Mouse (Mus musculus) stomach, postnatal 0 days (tissue): ENCODE results near the gene Ralb. TPM values are rescaled to one million over a fixed set of nuclear protein-coding genes. Genes with fewer than 3 reads are reported as not detected.

Experiments used
- ATAC-seq: fragments of 200-750 bp; cut with Nextera tagmentation; 2 replicates; pipeline ENCODE4 v1.8.0; 2017; ENCODE audit not compliant: low FRiP score, low TSS enrichment
- DNase-seq: peaks from one replicate; pipeline ENCODE4 v3.0.0-alpha.2; 2016; ENCODE audit warnings: low spot score
- H3K27ac ChIP-seq: fragments of 300-500 bp; sonication (generic); replicated peaks from 2 replicates; pipeline ENCODE4 v1.5.1; 2014; ENCODE audit warnings: mild to moderate bottlenecking, control low read depth
- H3K27me3 ChIP-seq: fragments of 300-500 bp; sonication (generic); 2 replicates; pipeline ENCODE4 v1.6.1; 2014; ENCODE audit warnings: low read length; ENCODE audit not compliant: control insufficient read depth, insufficient read depth
- H3K36me3 ChIP-seq: fragments of 300-500 bp; sonication (generic); 2 replicates; pipeline ENCODE4 v1.6.1; 2014; ENCODE audit warnings: low read length, mixed read lengths; ENCODE audit not compliant: control insufficient read depth, insufficient read depth
- H3K4me1 ChIP-seq: fragments of 300-500 bp; sonication (generic); replicated peaks from 2 replicates; pipeline ENCODE4 v1.6.1; 2014; ENCODE audit warnings: antibody characterized with exemption; ENCODE audit not compliant: control insufficient read depth, insufficient read depth
- H3K4me2 ChIP-seq: fragments of 300-500 bp; sonication (generic); replicated peaks from 2 replicates; pipeline ENCODE4 v1.6.1; 2014; ENCODE audit warnings: low read depth, mild to moderate bottlenecking, control low read depth, moderate library complexity
- H3K4me3 ChIP-seq: fragments of 300-500 bp; sonication (generic); 2 replicates; pipeline ENCODE4 v1.5.1; 2014; ENCODE audit warnings: low read depth, low read length, control low read depth
- H3K9ac ChIP-seq: fragments of 300-500 bp; sonication (generic); 2 replicates; pipeline ENCODE4 v1.6.1; 2014; ENCODE audit warnings: mild to moderate bottlenecking, low read length, control low read depth, mixed read lengths
- H3K9me3 ChIP-seq: fragments of 300-500 bp; sonication (generic); 2 replicates; pipeline ENCODE4 v1.6.1; 2016; ENCODE audit warnings: low read length; ENCODE audit not compliant: control insufficient read depth
- CTCF ChIP-seq: IDR thresholded peaks from 2 replicates; pipeline ENCODE4 v1.5.1; 2016; ENCODE audit warnings: antibody characterized with exemption, low read depth, mild to moderate bottlenecking, moderate library complexity
- EP300 ChIP-seq: optimal IDR thresholded peaks from 2 replicates; pipeline ENCODE3; 2016; ENCODE audit warnings: antibody characterized with exemption
- WGBS: fragments of 180-500 bp; shearing (Covaris S2); extraction: QIAGEN DNeasy Blood & Tissue Kit; methylation state at CpG from one replicate; pipeline ENCODE4 v1.1.7; 2014; 5-methylcytosine and 5-hydroxymethylcytosine counted together
- polyA plus RNA-seq: library from polyadenylated mRNA; unstranded; fragments of >200 nt; fragmentation: Nextera tagmentation; extraction: Ambion mirVana; gene quantifications from 2 replicates; pipeline ENCODE4 v1.2.1, GENCODE M21; 2015

Ralb gene
- polyA plus RNA-seq, 1 experiment from 2014 or later: 102 TPM

GRCm38 (mm10) chr1:119494712-119495395, 9.7 kb downstream of the Ralb start:
- Histone ChIP-seq H3K4me3 (no peak overlapping the region), H3K27ac (no peak overlapping the region), H3K4me1 (peaks cover 8% of the 10 kb centered on the region; the same call in 1 of the 2 replicates), H3K36me3 (no peaks in the 10 kb centered on the region; the same call in 1 of the 2 replicates), H3K4me2 (no peak overlapping the region), H3K27me3 (no peaks in the 10 kb centered on the region), H3K9ac (no peak overlapping the region), H3K9me3 (no peaks in the 10 kb centered on the region)
- no peak for TF ChIP-seq EP300
- no peak for TF ChIP-seq CTCF
- WGBS: 95% methylated on average over 9 of the region's 9 CpGs
- ATAC-seq: no peak
- no peak for DNase-seq

GRCm38 (mm10) chr1:119494024-119494711, 10.4 kb downstream of the Ralb start:
- H3K27me3 ChIP-seq: no peaks in the 10 kb centered on the region
- H3K9ac ChIP-seq: no peak overlapping the region
- H3K4me2 ChIP-seq: no peak overlapping the region
- no peak overlapping the region for H3K4me3 ChIP-seq
- no peak overlapping the region for H3K27ac ChIP-seq
- DNase-seq (no peak), ATAC-seq (no peak)
- H3K9me3 ChIP-seq: no peaks in the 10 kb centered on the region
- no peaks in the 10 kb centered on the region; the same call in 1 of the 2 replicates for H3K36me3 ChIP-seq
- 67% methylated on average over 2 of the region's 2 CpGs for WGBS
- no peak for TF ChIP-seq EP300
- TF ChIP-seq CTCF: peak; percentile 53
- peaks cover 8% of the 10 kb centered on the region; the same call in 1 of the 2 replicates for H3K4me1 ChIP-seq

GRCm38 (mm10) chr1:119492505-119492904, 12.1 kb downstream of the Ralb start:
- Histone ChIP-seq H3K4me1 (peaks cover 8% of the 10 kb centered on the region; the same call in 1 of the 2 replicates), H3K9me3 (no peaks in the 10 kb centered on the region), H3K27ac (peak overlapping the region; percentile 61; the same call in 1 of the 2 replicates), H3K4me2 (peak overlapping the region; percentile 41; the same call in 1 of the 2 replicates), H3K4me3 (no peak overlapping the region), H3K9ac (no peak overlapping the region), H3K27me3 (no peaks in the 10 kb centered on the region), H3K36me3 (no peaks in the 10 kb centered on the region; the same call in 1 of the 2 replicates)
- DNase-seq (no peak), ATAC-seq (no peak)
- TF ChIP-seq EP300 (no peak), CTCF (no peak)
- WGBS: 59% methylated on average over 1 of the region's 1 CpGs

GRCm38 (mm10) chr1:119492097-119492496, 12.5 kb downstream of the Ralb start:
- peak overlapping the region; percentile 41; the same call in 1 of the 2 replicates for H3K4me2 ChIP-seq
- H3K4me1 ChIP-seq: peaks cover 8% of the 10 kb centered on the region; the same call in 1 of the 2 replicates
- peak overlapping the region; percentile 23; the same call in 1 of the 2 replicates for H3K9ac ChIP-seq
- DNase-seq: peak; percentile 85
- H3K4me3 ChIP-seq: no peak overlapping the region
- no peaks in the 10 kb centered on the region for H3K27me3 ChIP-seq
- H3K36me3 ChIP-seq: no peaks in the 10 kb centered on the region; the same call in 1 of the 2 replicates
- TF ChIP-seq EP300 (no peak), CTCF (no peak)
- peak overlapping the region; percentile 61 for H3K27ac ChIP-seq
- no peaks in the 10 kb centered on the region for H3K9me3 ChIP-seq
- WGBS: 18% methylated on average over 11 of the region's 11 CpGs
- peak; percentile 84 for ATAC-seq

GRCm38 (mm10) chr1:119490765-119491164, 13.8 kb downstream of the Ralb start:
- no peak for ATAC-seq
- Histone ChIP-seq H3K27me3 (no peaks in the 10 kb centered on the region), H3K9me3 (no peaks in the 10 kb centered on the region), H3K4me2 (no peak overlapping the region), H3K4me1 (peaks cover 8% of the 10 kb centered on the region; the same call in 1 of the 2 replicates), H3K27ac (no peak overlapping the region), H3K9ac (no peak overlapping the region), H3K4me3 (no peak overlapping the region), H3K36me3 (no peaks in the 10 kb centered on the region)
- TF ChIP-seq CTCF (no peak), EP300 (no peak)
- no peak for DNase-seq
- 69% methylated on average over 7 of the region's 7 CpGs for WGBS
